Comparison of ENCODE assay signal across 14 mouse cellular contexts in the genomic region with DNA sequence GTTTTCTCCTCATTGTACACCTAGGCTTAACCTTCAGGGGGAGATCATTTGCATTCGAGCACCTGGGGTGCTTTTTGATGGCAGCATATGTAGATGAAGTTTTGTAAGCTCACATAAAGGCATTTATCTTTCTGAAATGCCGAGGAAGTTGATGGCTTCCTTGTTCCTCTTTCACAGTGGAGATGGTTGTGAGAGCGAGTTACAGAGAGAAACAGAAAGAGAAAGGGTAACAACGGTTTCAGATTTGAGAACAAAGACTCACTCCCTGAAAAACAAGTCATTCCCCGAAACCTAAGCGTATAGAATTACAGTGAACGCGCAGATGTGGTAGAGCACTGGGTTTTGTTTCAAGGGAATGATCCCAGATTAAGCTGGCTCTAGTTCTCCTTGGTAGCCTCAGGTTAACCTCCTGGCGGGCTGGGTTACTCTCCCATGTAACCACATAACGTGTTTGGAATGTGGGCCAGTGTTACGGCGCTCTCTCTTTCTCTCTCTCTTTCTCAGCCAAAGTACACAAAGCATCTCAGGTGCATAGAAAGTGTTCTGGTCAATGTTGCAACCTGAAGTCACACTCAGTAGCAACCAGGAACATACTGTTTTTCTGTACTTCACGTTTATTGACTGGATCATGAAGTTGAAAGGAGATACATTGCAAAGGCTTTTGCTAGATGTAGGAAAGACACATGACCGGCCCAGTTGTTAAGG. TPM values are rescaled to one million over a fixed set of nuclear protein-coding genes. Genes with fewer than 3 reads are reported as not detected.
DNase-seq lines count a peak whose midpoint lies in the region; ATAC-seq and TF ChIP-seq lines count a peak whose summit lies in the region.
"Had no signal": no experiment of that assay in that cellular context is flagged by ENCODE, and none has a peak within 500 bp of the region (broad histone marks: within the 10 kb centered on the region; RNA-seq: fewer than 3 reads in every experiment).

No protein-coding gene starts in this region.

- no peak for TF ChIP-seq RAD21 in CH12.LX (IDR thresholded peaks at IDR 0.05; ENCODE audit: low read depth, low read length)

- peak; percentile 29; the same call in 1 of the 2 replicates for ATAC-seq in kidney, embryonic 16.5 days (ENCODE audit: low FRiP score, low TSS enrichment)
- ATAC-seq in inflammation-experienced regulatory T-cells, adult 6 months: peak; percentile 56

- no peak overlapping the region for H3K4me3 ChIP-seq in kidney, embryonic 16.5 days (ENCODE audit: low read length)
- peak overlapping the region in 1 of 3 experiments; percentile 38 for H3K4me3 ChIP-seq in CH12.LX (replicated peaks in 1 of 3; ENCODE audit: low read depth in 2 of 3, low read length in 2 of 3, poor library complexity in 1 of 3)
- no peak overlapping the region for H3K4me3 ChIP-seq in bone marrow, adult 2 months (replicated peaks; ENCODE audit: control insufficient read depth, low read depth, low read length)
- H3K4me3 ChIP-seq: hindbrain, embryonic 12.5 days; megakaryocyte, embryonic 14.5 days had no signal

- H3K27ac ChIP-seq in kidney, embryonic 16.5 days (ENCODE audit: low read length): no peak overlapping the region
- no peak overlapping the region; the same call in 1 of the 2 replicates for H3K27ac ChIP-seq in CH12.LX (ENCODE audit: insufficient read depth, low read depth)
- peak overlapping the region; percentile 60; the same call in 1 of the 2 replicates for H3K27ac ChIP-seq in bone marrow, adult 2 months (ENCODE audit: control insufficient read depth, insufficient read depth, low read depth, low read length, poor library complexity)
- H3K27ac ChIP-seq: hindbrain, embryonic 12.5 days had no signal

- H3K79me2 ChIP-seq in CH12.LX (replicated peaks; ENCODE audit: control insufficient read depth, extremely low read depth, insufficient read depth, poor library complexity, severe bottlenecking): no peaks in the 10 kb centered on the region

- H3K4me1 ChIP-seq in kidney, embryonic 16.5 days (ENCODE audit: insufficient read depth, low read length): no peaks in the 10 kb centered on the region
- H3K4me1 ChIP-seq in CH12.LX (ENCODE audit: control insufficient read depth in 1 of 2, insufficient read depth in 2 of 2): peaks cover 6 to 27% of the 10 kb centered on the region in 2 experiments; a peak in 3 of 4 replicates
- H3K4me1 ChIP-seq in bone marrow, adult 2 months (ENCODE audit: control insufficient read depth, insufficient read depth, low read length): no peaks in the 10 kb centered on the region
- H3K4me1 ChIP-seq: hindbrain, embryonic 12.5 days had no signal

- no peaks in the 10 kb centered on the region for H3K27me3 ChIP-seq in kidney, embryonic 16.5 days (ENCODE audit: insufficient read depth, low read length)
- no peaks in the 10 kb centered on the region for H3K27me3 ChIP-seq in CH12.LX (replicated peaks)
- H3K27me3 ChIP-seq: hindbrain, embryonic 12.5 days; megakaryocyte, embryonic 14.5 days had no signal

- no peak for DNase-seq in kidney, postnatal 36 days
- peak; percentile 39 for DNase-seq in CH12.LX (ENCODE audit: extremely low read depth)
- no peak for DNase-seq in layer of hippocampus, adult 9-10 months (ENCODE audit: low spot score)
- DNase-seq in cerebellum, adult 9-10 months: no peak
- no peak for DNase-seq in T-cell, adult 2 months (ENCODE audit: low spot score)
- DNase-seq: adrenal gland, postnatal 14 days; cerebellum, adult 2 months; right cerebral cortex, postnatal 14 days had no signal

- no peak for TF ChIP-seq POLR2A in CH12.LX (IDR thresholded peaks at IDR 0.05; ENCODE audit: low read depth, low read length)
- TF ChIP-seq POLR2A in bone marrow, adult 2 months (IDR thresholded peaks at IDR 0.05; ENCODE audit: borderline replicate concordance, control insufficient read depth, low read depth, low read length): no peak

- TF ChIP-seq CTCF in CH12.LX (conservative IDR thresholded peaks at IDR 0.05 in 1 of 2, IDR thresholded peaks at IDR 0.05 in 1 of 2; ENCODE audit: low read depth in 2 of 2, low read length in 2 of 2): no peak
- no peak for TF ChIP-seq CTCF in bone marrow, adult 2 months (IDR thresholded peaks at IDR 0.05; ENCODE audit: control insufficient read depth, insufficient read depth, low read length)

- dilution Hi-C loops in CH12.LX (cut with MboI; ENCODE audit: extremely low pct_ligation_motif_present, extremely low pct_unique_long_range_greater_than_20kb, low sequenced_read_pairs): no loop called here

- H3K9ac ChIP-seq in kidney, embryonic 16.5 days (replicated peaks; ENCODE audit: low read length): no peak overlapping the region
- no peak overlapping the region for H3K9ac ChIP-seq in CH12.LX (ENCODE audit: insufficient read depth, low read depth)
- H3K9ac ChIP-seq: hindbrain, embryonic 12.5 days had no signal

- H3K4me2 ChIP-seq in kidney, embryonic 16.5 days (replicated peaks; ENCODE audit: low read depth, low read length): no peak overlapping the region
- H3K4me2 ChIP-seq in CH12.LX (ENCODE audit: insufficient read depth, low read depth, poor library complexity, severe bottlenecking): peak overlapping the region; percentile 88
- H3K4me2 ChIP-seq: hindbrain, embryonic 12.5 days had no signal

- H3K9me3 ChIP-seq in kidney, embryonic 16.5 days (ENCODE audit: low read length): no peaks in the 10 kb centered on the region
- H3K9me3 ChIP-seq in CH12.LX (replicated peaks; ENCODE audit: low read length): peaks cover 5% of the 10 kb centered on the region
- H3K9me3 ChIP-seq: G1E; hindbrain, embryonic 12.5 days; megakaryocyte, embryonic 14.5 days had no signal

- H3K36me3 ChIP-seq in kidney, embryonic 16.5 days (ENCODE audit: insufficient read depth, low read length): peaks cover 34% of the 10 kb centered on the region
- peaks cover 6 to 55% of the 10 kb centered on the region in 2 experiments for H3K36me3 ChIP-seq in CH12.LX (replicated peaks in 1 of 2; ENCODE audit: control insufficient read depth in 1 of 2, insufficient read depth in 1 of 2, low read length in 1 of 2)

- TF ChIP-seq EP300 in CH12.LX (IDR thresholded peaks at IDR 0.05; ENCODE audit: low read length): peak; percentile 78

- 67% methylated on average over 14 of the region's 14 CpGs for WGBS in kidney, embryonic 16.5 days
- WGBS in bone marrow, adult 2 months: 54% methylated on average over 14 of the region's 14 CpGs

- in situ Hi-C loops in CH12.LX (cut with MboI; ENCODE audit: low pct_ligation_motif_present, low pct_unique_long_range_greater_than_20kb, low sequenced_read_pairs): loop anchor here (5.0 kb wide), 1 partner anchor 44 kb away; no protein-coding TSS in a partner anchor

TF ChIP-seq in CH12.LX, 34 proteins besides CTCF, POLR2A, EP300 and RAD21:
- TF ChIP-seq ZKSCAN1 (IDR thresholded peaks at IDR 0.05; ENCODE audit: borderline replicate concordance, low read depth, low read length) (no peak), ETS1 (conservative IDR thresholded peaks at IDR 0.05; ENCODE audit: low read depth, low read length) (peak; percentile 45; the same call in 1 of the 2 replicates), IRF4 (IDR thresholded peaks at IDR 0.05; ENCODE audit: low read depth, low read length) (peak; percentile 66), SIN3A (IDR thresholded peaks at IDR 0.05; ENCODE audit: low read length) (0 out of 2 replicates have a peak, but pooled peaks have one; percentile 6)

RNA-seq across cellular contexts. Expression of a gene that starts 40.0 kb away (rescaled TPM):
- polyA plus RNA-seq in kidney, embryonic 16.5 days (2015; fragmentation: Nextera tagmentation; extraction: Ambion mirVana): 22.9 and 25.0 TPM in 2 replicates
- total RNA-seq in CH12.LX (2012; rRNA removed) (7.2 and 8.5 TPM in 2 replicates), CH12.LX (2014; rRNA removed) (7.9 TPM in 2 replicates)
- 6.4 and 7.4 TPM in 2 replicates for polyA plus RNA-seq in CH12.LX (2012; ENCODE audit: insufficient read length, low read depth)
- 1.8 and 6.9 TPM in 2 replicates for polyA plus RNA-seq in bone marrow, adult 2 months (2011; ENCODE audit: insufficient read depth, insufficient read length, low replicate concordance, missing spikeins)
- 10 to 100 TPM in 1 of 3 experiments, 1 to 10 TPM in 2; 6.4 to 12.7 (median 6.6) TPM for polyA plus RNA-seq in inflammation-experienced regulatory T-cells, adult 6 months (2017; shearing (Covaris generic))
